Mouse (Mus musculus) c-Kit-positive CD71-positive TER-119-negative erythroid progenitor cells, embryonic 14.5 days (primary cell): ENCODE measurements around the gene Rassf10.
"Not testable (repeated sequence)": the region's sequence is repeated elsewhere in the genome, so short reads cannot be mapped to it uniquely, and the experiment has no call there.

Experiments used
- DNase-seq: peaks from one replicate; pipeline ENCODE4 v3.0.0-alpha.2; 2013; ENCODE audit warnings: low read depth

The Rassf10 gene

GRCm38 (mm10) chr7:112953777-112954291, at the start of gene Rassf10:
Gene Rassf10 (plus strand): TSS chr7:112953962.
- no peak for DNase-seq

- DNase-seq = no peak
Observed at GRCm38 (mm10) chr7:112906848-112907247, 46.9 kb upstream of the Rassf10 start.

- no peak for DNase-seq
Observed at GRCm38 (mm10) chr7:112907468-112907867, 46.3 kb upstream of the Rassf10 start.

GRCm38 (mm10) chr7:112909164-112909563, 44.6 kb upstream of the Rassf10 start:
- DNase-seq = no peak

- DNase-seq = no peak
Observed at GRCm38 (mm10) chr7:112912969-112913368, 40.8 kb upstream of the Rassf10 start.

- no peak for DNase-seq
Observed at GRCm38 (mm10) chr7:112915571-112915970, 38.2 kb upstream of the Rassf10 start.

GRCm38 (mm10) chr7:112917613-112918278, 36.0 kb upstream of the Rassf10 start:
- DNase-seq = no peak

- no peak for DNase-seq
Observed at GRCm38 (mm10) chr7:112918279-112918991, 35.3 kb upstream of the Rassf10 start.

- DNase-seq = peak; percentile 3
Observed at GRCm38 (mm10) chr7:112919845-112920244, 33.9 kb upstream of the Rassf10 start.

GRCm38 (mm10) chr7:112922801-112923200, 31.0 kb upstream of the Rassf10 start:
- DNase-seq = no peak

- no peak for DNase-seq
Observed at GRCm38 (mm10) chr7:112923712-112924111, 30.1 kb upstream of the Rassf10 start.

GRCm38 (mm10) chr7:112930669-112931068, 23.1 kb upstream of the Rassf10 start:
- no peak for DNase-seq

- not testable (repeated sequence) for DNase-seq
Observed at GRCm38 (mm10) chr7:112935876-112936275, 17.9 kb upstream of the Rassf10 start.

- DNase-seq = no peak
Observed at GRCm38 (mm10) chr7:112937089-112937488, 16.7 kb upstream of the Rassf10 start.

- no peak for DNase-seq
Observed at GRCm38 (mm10) chr7:112938959-112939358, 14.8 kb upstream of the Rassf10 start.

GRCm38 (mm10) chr7:112942567-112942966, 11.2 kb upstream of the Rassf10 start:
- DNase-seq = no peak

GRCm38 (mm10) chr7:112943056-112943455, 10.7 kb upstream of the Rassf10 start:
- DNase-seq = no peak

GRCm38 (mm10) chr7:112946706-112947105, 7.1 kb upstream of the Rassf10 start:
- no peak for DNase-seq

GRCm38 (mm10) chr7:112954351-112955102, 765 bp downstream of the Rassf10 start:
- no peak for DNase-seq

GRCm38 (mm10) chr7:112955103-112955827, 1.5 kb downstream of the Rassf10 start:
- no peak for DNase-seq

GRCm38 (mm10) chr7:112955955-112956354, 2.2 kb downstream of the Rassf10 start:
- no peak for DNase-seq

GRCm38 (mm10) chr7:112956961-112957360, 3.2 kb downstream of the Rassf10 start:
- DNase-seq = no peak
